Mouse (Mus musculus) neural tube, embryonic 13.5 days (tissue): Measurements from ENCODE around the gene Cdh15. TPM values are rescaled to one million over a fixed set of nuclear protein-coding genes. Genes with fewer than 3 reads are reported as not detected.

Experiments
- polyA plus RNA-seq: library from polyadenylated mRNA; unstranded; fragments of >200 nt; fragmentation: Nextera tagmentation; extraction: Ambion mirVana; gene quantifications from 2 replicates; pipeline ENCODE4 v1.2.1, GENCODE M21; 2015

The Cdh15 gene
- polyA plus RNA-seq, 1 experiment from 2014 or later, result 2.7 TPM

Other genes starting within 250 kb of the Cdh15 start
- 5.5 and 6.5 TPM in 2 replicates for gene Galns, start 236.5 kb upstream of the Cdh15 start, polyA plus RNA-seq
- 84.7 and 101 TPM in 2 replicates for gene Trappc2l, start 236.3 kb upstream of the Cdh15 start, polyA plus RNA-seq
- gene Pabpn1l, start 225.2 kb upstream of the Cdh15 start, polyA plus RNA-seq, result not detected in 2 replicates
- 21.2 and 22.2 TPM in 2 replicates for gene Cbfa2t3, start 148.9 kb upstream of the Cdh15 start, polyA plus RNA-seq
- gene Acsf3, start 72.5 kb upstream of the Cdh15 start, polyA plus RNA-seq, result 15.6 and 17.1 TPM in 2 replicates
- gene Ankrd11, start 194.3 kb downstream of the Cdh15 start, polyA plus RNA-seq, result 43.2 and 58.2 TPM in 2 replicates
- 48.7 and 50.1 TPM in 2 replicates for gene Spg7, start 215.0 kb downstream of the Cdh15 start, polyA plus RNA-seq